Mouse (Mus musculus) kidney, postnatal 4 days (tissue): ENCODE results near the gene Htr1b.
A peak's percentile ranks its signal among the peaks of the same experiment; 100 is the strongest.

ENCODE experiments used
- DNase-seq, 2 experiments: peaks; one replicate each; pipeline ENCODE4 v3.0.0; 2021; ENCODE audit warnings: mixed read lengths in 2 of 2

Htr1b gene

DNA sequence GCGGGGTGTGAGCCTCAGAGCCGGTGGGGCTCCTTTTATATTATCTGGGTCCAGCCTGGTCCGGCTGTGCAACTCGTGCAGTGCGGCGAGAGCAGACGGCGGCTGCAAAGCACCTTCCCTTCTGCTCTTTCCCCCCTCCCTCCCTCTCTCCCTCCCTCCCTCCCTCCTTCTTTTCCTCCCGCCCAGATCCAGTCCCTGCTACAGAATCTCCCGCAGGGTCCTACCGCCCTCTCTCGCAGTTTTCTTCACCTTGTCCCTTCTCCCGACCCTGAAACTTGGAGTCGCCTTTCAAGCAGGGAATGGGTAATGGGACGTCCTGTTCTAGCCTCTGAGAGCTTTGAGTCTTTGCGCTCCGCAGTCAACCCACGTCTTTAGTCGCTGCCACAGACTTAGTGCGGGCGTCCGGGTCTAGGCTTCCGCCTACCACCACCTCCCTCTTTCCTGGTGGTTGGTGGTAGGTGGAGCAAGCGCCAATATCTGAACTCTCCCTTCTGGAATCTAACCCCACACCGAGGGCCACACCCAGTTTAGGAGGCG lies at the start of gene Htr1b:
Htr1b (minus strand) TSS at position 392 of the 537 bp plus-strand sequence.
- peak; percentile 21 to 46 for DNase-seq

DNA sequence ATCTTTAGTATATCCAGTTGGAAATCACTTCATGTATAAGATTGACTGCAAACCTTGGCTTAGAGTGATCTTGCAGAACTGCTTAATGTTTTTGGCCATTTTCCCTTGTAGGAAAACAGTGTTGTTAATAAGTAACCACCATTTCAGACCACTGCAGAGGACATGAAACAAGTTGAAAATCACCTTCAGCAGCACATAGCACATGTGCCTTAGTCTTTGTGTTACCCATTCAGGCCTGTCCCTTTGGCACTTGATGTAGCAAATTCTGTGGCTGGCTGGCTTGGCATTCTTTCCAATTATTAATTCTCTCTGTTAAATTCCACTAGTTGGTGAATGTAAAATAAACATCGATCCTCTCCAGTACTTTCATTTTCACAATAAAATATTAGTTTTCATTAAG lies 43.1 kb upstream of the Htr1b start:
- no peak for DNase-seq

DNA sequence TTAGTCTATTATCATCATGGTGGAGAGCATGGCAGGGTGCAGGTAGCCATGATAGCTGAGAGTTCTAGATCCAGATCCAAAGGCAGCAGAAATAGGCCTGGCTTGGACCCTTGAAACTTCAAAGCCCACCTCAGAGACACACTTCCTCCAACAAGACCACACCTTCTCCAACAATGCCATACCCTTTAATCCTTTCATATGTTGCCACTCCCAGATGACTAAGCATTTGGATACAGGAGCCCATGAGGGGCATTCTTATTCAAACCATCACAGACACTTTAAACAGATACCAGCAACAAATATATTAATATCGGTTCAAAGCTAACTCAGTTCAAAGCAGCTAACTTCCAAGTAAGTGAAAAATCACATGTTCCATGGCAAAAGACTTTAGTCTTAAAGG lies 3.9 kb upstream of the Htr1b start:
- DNase-seq = no peak

DNA sequence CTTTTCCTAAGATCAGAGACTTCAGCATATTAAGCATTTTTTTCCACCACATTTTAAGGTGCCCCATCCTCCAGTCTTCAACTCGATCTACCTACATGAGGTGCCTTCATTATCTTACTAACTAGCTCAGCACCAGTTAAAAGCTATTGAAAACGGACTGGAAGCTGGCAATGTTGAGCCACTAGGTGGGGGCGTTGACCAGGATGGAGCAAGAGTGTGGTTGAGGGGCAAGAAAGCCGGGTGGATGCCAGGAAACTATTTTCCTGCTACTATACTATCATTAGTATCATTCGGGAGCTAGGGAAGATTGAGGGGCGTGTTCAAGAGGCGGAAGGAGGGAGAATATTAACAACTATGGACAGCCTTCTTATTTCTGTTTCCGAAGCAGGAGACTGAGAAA lies 1.5 kb upstream of the Htr1b start:
- DNase-seq = peak; percentile 55 to 69

DNA sequence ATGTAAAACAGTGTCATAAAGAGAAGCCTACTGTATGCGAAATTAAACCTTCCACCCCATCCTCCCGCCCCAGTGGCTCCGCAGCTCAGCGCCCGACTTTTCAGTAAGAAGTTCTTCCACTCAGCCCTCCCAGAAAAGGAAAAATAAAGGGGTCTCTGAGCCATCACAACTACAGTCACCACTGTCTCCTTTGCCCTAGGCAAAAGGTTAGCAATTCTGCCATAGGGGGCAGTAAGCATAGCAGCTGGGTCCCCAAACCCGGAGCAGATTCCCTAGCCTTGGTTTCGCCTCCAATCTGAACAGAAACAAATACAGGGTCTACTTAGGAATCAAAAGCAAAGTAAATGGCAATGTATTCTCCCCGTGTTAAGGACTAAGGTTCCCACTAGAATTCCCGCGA lies 535 bp upstream of the Htr1b start:
- no peak for DNase-seq

DNA sequence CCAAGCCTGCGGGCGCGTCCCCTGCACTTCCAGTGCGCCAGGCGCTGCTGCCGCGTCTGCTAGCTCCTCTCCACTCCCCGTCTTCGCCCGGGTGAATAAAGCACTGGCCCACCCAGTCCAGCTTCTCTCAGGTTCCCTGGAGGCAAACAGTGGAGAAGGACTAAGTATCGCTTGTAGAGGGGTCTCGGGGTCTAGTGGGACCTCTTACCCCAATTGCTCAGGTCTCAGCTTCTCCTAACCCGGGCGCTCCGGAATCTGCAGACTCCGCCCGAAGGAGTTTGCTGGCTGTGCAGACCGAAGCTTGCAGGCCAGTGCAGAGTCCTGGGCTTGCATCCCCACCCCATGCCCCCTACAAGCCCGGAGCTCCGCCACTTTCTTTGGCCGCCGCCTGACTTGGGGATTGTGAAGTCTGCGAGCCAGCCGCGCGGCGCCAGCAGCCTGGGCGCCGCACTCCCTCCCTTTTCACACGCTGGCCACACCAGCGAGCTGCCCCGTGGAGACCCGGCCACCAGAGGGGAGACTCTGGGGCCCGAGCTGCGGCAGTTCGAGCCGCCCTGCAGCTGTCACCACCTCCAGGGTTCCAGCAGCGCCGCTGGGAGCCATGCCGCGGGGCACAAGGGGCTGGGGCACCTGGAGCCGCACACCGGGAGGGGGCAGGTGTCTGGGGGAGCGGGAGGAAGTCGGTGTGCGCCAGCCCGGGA lies 742 bp downstream of the Htr1b start:
- DNase-seq = peak; percentile 43 to 54

DNA sequence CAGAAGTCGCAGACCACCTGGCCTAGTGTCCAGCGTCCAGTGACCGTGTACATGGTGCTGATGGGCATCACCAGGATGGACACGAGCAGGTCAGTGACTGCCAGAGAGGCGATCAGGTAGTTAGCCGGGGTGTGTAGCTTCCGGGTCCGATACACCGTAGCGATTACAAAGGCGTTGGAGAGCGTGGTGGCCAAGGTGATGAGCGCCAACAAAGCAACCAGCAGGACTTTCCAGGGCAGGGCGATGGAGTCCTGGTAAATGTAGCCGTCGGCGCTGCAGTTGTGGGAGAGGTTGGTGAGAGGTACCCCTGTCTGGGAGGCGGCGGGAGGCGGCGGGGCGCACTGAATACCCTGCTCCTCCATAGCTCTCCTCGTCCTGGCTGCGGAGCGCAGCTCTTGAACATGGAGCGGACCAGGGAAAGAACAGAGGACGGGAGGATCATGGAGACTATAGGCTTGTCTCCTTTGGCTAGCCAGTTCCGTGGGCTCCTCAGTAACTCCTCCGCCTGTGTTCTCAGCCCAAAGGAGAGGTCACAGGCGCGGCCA lies 1.4 kb downstream of the Htr1b start:
- peak in 1 of 2 experiments; percentile 4 for DNase-seq

DNA sequence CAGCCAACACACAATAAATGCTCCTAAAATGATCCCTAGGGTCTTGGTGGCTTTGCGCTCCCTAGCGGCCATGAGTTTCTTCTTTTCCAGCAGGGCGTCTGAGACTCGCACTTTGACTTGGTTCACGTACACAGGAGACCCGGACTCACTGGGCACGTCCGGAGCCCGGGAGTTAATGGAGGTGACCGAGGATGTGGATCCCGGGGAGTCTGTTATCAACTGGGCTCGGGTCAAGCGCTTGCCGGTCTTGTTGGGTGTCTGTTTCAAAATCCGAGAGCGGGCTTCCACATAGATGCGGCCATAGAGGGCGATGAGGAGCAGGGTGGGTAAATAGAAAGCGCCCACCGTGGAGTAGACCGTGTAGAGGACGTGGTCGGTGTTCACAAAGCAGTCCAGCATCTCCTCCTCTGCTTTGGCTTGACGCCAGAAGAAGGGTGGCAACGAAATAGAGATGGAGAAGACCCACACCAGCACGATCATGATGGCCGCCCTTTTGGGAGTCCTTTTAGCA lies 2.0 kb downstream of the Htr1b start:
- DNase-seq = peak; percentile 16 to 34

- peak; percentile 84 to 86 for DNase-seq
Measured at GRCm38 (mm10) chr9:81626899-81627606, 6.6 kb downstream of the Htr1b start.

DNA sequence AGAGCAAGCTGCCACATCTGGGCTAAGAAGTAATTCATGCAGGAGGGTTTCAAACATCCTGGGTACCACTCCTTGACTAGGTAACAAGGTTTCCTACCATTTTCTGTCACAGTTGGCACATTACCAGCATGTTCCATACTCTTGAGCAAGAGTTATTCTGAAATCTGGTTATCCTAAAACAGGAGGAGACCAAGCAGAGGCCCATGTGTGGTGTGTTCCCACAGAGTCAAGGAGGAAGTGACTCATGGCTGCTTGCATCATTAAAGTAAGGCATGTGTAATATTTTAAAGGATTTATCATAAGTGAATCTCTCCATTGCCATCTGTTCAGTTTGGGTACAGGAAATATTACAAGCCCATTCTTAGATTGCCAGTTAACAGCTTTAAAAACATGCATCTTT lies 7.7 kb downstream of the Htr1b start:
- DNase-seq = no peak

DNA sequence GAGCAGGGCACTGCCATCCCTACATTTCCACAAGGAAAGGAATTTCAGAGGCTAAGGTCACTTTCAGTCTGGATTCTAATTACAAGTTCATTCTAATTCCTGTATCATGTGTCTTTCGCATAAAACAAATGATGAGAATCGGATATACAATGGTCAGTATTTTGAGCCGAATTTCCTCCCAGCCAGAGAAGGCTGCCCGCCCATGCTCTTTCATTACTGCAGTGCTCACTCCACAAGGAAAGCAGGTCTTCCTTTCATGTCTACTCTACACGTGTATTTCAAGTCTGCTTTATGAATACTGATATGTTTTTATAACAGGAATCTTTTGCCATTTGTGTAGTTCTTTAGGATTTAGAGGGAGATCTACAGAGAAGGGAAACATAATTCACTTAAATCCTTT lies 10.8 kb downstream of the Htr1b start:
- no peak for DNase-seq

DNA sequence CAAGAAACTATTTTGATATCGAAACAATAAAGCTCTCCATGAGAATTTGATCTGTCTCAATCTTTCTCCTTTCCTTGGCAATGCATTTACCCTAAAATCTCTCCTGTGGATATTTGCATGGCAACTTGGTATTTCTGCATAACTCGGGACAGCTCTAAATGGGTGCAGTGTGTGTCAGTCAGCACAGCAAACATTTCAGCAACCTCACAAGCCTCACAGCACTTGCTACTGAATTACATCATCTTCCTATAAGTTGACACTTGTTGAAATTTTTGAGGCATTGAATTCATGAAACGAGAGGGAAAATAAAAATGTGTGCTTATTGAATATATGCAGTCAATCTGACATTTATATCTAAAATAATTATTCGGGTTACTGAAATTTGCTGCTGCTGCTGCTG lies 22.6 kb downstream of the Htr1b start:
- DNase-seq = no peak
